Mouse (Mus musculus) ES-CJ7 (cell line): ENCODE data around the gene Pde8a.

ENCODE experiments used
- DNase-seq: peaks from one replicate; pipeline ENCODE4 v3.0.0; 2011; ENCODE audit warnings: low read depth, low spot score

The Pde8a gene

DNA sequence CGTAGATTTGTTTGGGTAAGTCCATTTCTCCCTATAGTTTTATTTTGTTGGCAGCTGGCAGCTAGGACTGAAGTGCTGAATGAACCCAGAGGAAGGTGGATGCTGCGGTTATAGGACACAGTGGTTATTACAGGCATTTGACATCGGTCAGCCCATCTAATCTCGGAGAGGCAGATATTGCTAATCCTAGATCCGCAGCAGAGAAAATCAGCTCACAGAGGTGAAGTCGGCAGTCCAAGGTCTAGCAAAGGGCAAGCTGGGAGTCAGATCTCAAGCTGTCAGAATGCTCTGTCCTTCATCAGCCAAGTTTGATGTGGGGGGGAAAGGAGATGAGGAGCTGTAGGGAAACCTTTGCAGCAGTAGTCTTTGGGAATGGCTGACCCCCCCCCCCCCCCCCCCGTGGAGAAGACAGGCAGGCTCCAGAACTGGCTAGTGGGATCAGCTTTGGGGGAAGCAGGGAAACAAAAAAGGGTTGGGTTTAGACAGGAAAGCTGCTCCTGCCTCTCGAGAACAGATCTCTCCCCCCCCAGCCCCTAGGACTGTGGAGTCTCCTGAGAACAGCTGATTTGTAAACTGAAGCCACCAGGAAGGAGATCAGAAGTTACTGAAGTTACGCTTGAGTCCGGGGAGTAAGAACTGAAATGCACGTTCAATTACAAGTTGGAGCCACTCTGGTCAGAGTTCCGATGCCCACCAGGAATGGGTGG, 3.3 kb upstream of the Pde8a start:
- DNase-seq: peak; percentile 49

DNA sequence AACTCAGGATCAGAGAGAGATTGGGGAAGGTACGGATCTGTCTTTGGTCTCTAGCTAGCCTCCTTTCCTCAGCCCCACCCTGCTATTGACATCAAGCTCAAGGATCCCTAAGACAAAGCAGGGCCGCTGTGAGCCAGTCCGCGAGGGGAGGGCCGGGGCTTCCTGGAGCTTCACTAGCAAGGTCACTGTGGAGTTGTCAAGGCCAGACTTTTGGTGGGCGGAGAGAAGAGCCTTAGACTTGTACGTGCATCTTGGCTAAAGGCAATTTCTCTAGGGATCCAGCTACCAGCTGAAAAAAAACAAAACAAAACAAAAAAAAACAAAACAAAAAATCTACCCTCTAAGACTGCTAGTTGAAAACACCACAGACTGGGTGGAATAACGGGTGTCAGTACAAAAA, 1.6 kb upstream of the Pde8a start:
- DNase-seq: peak; percentile 97

DNA sequence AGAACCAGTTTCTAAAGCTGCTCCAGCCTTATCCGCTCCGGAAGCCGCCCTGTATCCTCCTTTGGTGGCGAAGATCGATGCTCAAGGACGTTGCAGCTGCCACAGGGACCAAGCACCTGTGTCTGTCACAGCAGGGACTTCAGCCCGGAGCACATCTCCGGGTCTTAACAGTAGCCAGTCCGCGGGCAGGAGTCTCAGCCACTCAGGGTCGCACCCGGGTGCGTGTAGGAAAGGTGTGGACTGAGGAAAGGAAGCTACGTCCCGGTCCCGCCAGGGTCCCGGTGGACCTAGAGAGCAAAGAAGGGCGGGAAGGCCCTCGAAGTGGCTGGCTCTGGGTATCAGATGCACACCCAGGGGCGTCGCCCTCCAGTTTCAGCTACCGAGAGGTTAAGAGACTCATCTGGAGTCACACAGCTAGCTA, 1.1 kb upstream of the Pde8a start:
- DNase-seq: peak; percentile 88

DNA sequence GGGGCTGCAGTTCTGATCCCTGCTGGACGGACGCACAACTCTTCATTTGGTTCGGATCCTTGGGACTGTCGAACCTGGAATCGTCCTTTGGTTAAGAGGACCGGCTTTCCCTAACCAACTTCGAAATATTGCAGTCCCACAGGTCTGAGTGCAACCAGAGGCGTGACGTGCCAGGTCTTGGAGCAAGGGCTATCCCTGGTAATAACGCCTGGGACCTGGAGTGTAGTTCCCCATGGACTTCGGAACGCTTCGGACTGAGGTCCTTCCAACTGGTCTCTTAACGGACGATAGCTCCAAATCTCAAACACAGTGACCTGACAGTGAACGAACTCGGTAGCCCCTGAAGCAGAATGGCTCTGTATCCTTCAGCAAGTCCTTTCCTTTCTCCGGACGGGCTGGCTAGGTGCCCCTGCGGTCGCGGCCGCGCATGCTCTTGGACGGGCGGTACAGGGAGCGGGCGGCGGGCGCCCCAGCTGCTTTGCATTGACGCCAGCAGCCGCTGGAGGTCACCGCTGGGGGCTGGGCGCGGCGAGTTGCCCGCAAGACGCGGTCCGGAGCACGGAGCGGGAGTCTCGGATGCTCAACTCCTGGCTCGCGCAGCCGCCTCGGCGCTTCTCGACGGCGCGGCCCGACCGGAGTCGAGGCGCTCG, 574 bp upstream of the Pde8a start:
- peak; percentile 91 for DNase-seq

DNA sequence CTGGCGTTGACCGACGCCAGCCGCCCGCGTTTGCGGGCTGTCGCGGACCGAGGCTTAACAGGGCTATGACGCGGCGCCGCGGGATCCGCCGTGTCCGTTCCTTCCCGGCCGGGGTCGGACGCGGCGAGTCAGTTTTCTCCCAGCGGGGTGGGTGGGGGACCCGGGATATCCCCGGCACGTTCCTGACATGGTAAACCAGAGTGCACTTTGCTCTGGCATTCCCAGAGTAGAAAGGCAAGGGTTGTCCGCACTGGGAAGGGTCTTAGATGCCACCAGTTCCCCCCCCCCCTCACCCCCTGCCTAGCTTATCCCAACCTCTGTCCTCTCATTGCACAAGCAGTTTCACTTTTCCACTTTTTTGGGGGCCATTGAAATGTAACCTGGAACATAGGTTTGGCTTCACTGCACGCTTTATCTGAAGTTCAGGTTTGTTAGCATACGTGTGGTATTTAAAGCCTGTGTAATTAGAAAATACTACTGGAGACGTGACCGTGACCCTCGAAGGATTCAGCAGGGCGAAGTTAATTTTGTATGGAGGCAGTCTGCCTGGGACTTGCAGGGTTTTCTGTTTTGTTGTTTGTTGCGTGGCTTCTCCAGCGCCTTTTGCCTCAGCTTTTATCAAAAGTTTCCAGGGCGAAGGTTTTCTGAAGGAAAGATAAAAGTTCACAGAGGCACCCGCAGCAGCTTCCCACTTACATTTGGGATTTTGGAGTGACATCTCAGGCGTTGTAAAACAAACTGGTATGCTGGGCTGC, 934 bp downstream of the Pde8a start:
- DNase-seq: no peak

DNA sequence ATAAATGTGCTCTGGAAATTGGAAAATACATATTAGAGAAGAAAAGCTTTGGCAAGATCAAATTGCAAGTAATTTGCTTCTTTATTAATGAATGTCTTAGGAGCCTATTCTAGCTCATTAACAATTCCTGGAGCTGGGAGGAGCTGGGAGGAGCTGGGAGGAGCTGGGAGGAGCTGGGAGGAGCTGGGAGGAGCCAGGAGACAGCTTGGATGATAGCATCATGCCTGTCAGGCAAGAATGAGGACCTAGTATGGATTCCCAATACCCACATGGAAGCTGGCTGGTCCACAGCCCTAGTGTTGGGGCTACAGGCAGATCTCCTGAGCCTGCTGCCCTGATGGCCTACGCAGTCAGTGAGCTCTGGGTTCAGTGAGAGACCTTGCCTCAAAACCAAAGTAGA, 2.6 kb downstream of the Pde8a start:
- no peak for DNase-seq

DNA sequence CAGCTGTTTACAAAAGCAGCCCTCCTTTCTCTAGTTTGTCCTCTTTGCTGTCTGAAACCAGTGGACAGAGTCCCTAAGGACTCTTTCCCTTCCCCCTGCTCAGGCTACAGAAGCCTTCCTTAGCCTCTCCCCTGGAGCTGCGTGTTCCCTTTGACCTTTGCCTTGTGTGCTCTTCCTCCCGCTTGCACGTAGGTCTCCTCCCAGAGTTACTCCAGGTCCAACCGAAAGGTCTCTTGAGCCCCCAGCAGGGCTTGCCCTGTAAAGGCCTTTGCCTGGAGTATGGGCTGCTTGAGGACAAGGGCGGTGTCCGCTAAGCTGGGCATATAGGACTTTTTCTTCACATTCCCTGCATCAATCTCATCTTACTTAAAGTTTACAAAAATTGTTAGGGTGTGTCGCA, 5.9 kb downstream of the Pde8a start:
- no peak for DNase-seq

DNA sequence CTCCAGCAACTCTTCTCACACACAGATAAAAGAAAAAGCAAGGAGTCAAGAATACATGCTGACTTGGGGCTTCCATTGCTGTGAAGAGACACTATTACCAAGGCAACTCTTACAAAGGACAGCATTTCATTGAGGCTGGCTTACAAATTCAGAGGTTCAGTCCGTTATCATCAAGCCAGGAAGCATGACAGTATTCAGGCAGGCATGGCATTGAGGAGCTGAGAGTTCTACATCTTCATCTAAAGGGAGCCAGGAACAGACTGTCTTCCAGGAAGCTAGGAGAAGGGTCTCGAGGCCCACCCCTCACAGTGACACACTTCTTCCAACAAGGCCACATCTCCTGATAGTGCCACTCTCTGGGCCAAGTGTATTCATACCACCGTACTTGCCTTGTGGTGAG, 7.0 kb downstream of the Pde8a start:
- DNase-seq: no peak

DNA sequence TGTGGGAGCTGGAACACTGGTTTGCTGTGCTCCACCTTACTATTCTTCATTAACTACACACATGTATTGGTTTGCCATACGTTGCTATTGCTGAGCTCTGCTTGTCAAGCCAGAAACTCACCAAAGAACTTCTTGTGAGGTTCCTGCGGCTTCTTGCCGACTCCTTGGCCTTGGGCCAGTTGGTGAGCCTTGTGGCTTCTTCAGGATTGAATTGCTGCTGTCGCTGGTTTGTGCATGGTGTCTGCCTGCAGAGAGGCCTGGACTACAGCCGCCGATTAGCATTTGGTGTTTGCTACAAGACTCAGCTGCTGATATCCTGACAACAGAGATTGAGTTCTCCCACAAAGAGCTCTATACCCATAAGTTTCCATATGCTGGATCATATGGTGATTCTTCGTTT, 10.9 kb downstream of the Pde8a start:
- DNase-seq: no peak

DNA sequence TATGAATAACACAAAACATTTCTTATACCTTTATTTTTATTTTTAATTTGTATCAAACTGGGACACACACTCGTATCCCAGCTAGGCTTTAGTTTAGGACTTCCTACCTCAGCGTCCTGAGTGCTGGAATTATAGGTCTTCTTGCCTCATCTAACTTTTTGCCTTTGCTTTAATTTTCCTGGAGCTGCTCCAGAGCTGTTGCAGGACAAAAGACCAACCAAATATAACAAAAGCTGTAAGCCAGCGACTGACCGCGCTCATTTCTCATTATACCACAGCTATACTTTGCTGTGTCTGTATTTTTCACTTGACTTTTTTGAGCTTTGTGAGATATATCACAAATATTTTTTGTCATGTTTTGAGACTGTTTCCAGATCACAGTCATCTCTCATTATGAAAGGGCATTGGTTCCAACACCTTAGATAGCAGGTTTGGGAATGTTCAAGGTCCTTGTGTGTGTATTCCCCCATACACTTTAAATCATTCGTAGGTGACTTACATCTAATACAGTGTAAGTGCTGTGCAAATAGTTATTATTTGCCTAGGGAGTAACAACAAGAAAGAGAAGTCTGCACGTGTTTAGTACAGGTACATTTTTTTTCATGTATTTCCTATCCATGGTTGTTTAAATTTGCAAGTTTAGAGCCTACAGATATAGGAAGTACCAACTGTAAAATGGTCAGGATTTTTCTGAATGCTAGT, 16.8 kb downstream of the Pde8a start:
- DNase-seq: no peak

DNA sequence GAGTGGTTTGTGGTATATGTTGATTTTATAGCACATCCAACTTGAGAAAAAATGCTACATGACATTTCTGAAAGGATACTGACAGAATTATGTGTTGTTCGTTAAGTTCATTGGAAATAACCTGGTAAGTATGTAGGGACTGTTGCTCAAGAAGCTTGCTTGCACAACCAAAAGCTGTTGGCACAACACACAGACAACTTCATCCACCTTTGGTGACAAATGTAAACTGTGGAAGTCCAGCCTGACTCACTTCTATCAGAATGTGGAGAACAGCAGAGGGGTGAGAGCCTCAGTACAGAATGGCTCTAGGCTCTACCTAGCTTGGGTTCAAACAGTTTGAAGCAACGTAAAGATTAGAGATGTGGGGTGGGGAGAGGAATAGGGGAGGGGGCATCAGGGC, 19.3 kb downstream of the Pde8a start:
- DNase-seq: no peak

DNA sequence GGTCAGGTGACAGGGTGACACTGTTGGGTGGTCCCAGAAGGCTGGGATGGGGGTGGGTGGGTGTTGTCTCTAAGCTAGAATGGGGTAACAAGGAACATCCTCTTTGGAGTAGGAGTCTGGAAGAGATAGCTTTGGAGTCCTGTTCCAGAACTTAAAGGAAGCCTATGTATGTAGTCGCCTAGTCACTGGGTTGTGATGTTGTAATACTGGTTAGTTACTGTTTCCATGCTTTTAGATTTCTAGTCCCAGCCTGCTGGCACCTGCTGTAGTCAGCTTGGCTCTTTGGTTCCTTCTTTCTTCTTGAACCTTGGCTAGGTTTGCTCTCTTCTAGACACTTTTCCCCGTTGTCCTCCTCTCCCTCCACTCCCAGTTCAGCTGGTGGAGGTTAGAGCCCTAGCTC, 21.7 kb downstream of the Pde8a start:
- DNase-seq: no peak

DNA sequence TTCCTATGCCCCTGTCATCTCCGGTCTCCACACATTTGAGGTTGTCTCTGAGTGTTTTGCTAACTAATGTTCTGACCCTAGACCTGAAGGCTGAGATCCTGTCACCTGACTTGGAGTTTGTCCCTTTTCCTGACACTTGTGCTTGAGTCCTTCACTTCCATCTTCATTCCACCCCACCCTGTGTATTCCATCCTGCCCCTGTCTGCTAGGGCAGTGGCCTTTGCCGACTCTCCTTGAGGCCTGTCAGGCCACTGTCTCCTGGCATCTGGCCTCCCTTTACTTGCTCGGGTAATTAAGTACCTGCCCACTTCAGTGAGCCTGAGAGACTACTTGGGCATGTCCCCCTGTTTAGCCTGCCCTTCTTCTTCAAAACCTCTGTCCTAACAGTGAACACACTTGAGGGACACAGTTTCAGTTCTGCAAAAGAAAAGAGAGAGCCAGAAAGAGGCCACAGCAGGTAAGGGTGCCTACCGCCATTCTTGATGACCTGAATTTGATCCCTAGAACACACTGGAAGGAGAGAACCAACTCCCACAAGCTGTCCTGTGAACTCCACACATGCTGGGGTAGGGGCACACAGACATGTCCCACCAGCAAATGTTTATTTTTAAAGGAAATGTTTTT, 22.3 kb downstream of the Pde8a start:
- DNase-seq: no peak

DNA sequence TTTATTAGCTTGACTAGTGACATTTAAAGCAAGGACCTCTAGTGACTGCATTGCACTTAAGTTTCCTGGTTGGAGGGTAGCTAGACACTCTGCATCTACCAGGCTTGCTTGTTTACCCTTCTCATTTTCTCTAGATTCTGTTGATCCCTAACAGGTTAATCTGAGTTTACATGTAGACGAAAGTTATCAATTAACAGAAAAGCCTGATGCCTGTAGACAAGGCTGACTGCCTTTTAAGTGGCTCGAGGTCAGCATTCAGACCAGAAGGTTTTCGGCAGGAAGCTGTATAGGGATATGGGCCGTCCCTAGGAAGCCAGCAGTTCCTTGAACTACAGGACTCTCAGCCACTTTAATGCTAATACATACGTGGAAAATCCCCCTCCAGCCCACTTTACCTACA, 30.0 kb downstream of the Pde8a start:
- no peak for DNase-seq

DNA sequence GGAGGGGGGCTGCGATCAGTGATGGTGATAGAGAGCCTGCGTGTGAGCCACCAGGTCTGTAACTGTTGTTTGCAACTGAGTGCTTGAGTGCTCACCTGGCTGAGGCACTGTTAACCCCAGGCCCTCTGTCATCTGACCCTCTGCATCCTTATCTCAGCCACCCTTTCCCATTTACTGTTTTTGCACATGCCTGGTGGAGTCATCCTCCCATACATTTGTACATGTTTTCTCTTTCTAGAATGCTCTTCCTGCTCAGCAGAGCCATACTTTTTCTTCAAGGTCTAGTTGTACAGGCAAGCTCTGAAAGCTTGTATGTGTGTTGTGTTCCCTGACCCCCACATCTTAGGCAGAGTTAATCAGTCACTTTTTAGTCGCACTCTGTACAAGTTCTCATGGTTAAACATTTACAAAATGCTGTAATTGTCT, 36.5 kb downstream of the Pde8a start:
- DNase-seq: no peak

DNA sequence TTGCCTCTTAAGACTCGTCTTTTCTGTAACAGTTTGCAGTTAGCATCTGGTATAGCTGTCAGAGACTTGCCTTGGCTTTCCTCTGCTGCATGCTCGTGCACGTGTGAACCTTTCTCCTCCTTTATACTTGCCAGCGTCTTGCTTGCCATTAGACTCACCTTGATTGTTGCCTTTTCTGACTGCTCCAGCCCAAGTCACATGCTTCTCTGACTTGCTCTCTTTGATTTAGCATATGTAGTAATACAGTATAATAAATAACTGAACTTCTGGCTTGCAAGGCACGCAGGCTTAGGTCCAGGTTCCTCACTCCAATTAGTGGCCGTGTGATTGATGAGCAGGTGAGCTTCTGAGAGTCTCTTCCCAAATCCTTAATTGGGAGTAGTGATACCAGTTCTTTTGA, 37.2 kb downstream of the Pde8a start:
- DNase-seq: no peak

DNA sequence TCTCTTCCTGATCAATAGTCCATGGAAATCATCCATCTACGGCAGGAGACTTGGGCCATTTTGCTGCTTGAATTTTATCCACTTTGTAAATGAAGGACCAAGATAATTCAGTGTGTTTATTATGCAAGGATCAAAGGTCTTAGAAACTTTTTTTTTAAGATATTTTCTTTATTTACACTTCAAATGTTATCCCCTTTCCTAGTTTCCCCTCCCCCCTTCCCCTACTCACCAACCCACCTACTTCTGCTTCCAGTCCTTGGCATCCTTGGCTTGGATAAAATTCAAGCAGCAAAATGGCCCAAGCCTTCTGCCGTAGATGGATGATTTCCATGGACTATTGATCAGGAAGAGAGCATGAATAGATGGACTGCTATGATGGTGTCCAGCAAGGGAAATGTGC, 38.1 kb downstream of the Pde8a start:
- DNase-seq: no peak

DNA sequence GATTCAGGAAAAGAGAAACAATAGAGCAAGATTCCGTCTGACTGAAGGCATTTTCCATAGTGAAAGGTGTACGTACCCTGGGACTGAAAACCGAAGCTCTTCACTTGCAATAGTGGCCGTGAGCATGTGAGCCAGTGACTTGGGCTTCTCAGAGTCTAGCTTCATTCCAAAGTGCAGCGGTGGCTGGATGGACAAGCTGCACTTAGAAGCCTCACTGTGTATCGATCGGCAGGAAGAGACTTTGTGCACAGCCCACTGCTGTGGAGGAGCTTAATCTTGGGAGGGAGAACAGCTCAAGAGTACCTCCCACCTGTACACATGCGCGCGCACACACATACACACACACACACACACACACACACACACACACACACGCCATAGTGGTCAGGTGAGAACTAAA, 39.9 kb downstream of the Pde8a start:
- no peak for DNase-seq

DNA sequence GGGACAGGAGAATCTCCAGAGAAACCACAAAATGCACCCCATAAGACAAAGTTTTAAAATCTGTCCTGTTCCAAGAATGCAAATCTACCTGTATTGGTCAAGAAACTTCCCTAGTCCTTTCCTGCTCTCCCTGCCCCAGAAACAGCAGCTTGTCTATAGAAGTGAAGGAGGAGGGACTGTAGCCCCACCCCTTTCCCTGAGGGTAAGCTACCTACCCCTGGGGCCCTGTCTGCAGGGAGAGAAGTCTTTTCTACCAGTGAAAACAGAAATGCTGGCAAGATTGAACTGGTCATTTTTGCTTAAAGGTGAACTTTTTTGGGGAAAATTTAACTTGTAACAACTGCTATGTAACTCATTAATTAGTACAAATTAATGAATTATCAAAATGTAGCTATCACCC, 41.2 kb downstream of the Pde8a start:
- DNase-seq: no peak

DNA sequence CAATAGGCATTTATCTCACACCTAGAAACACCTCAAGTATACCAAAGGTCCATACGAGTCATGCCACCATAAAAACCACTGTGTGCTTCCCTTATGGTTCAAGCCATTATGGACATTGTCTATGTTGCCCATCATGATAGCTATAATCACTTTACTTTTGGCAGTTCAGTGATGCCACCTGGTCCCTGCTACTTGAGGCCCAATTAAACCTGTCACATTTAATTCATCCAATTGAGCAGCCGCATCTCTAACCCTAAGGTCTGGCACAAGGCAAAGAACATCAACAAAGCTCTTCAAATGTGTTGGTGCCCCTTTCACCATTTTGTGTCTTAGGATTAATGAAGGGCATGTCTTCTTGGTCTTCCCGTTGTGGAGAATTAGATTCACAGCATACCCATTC, 42.1 kb downstream of the Pde8a start:
- no peak for DNase-seq

DNA sequence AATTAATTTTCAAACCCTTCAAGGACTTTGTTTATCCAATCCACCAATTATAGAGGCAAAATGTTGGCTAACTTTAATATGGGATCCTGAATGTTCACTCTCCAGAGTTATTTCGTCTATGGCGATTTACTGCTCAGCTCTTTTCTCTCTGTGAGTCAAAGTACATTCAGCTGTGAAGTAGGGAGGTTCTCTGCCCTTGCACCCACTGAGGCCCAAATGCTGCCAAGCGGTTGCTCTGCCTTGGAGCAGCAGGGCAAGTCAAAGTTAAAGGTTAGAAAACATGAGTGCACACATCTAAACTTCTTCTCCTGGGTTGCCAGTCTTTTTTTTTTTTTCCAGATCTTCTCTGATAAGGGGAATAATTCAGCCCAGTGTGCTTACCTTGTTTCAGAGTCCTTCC, 43.4 kb downstream of the Pde8a start:
- DNase-seq: no peak

DNA sequence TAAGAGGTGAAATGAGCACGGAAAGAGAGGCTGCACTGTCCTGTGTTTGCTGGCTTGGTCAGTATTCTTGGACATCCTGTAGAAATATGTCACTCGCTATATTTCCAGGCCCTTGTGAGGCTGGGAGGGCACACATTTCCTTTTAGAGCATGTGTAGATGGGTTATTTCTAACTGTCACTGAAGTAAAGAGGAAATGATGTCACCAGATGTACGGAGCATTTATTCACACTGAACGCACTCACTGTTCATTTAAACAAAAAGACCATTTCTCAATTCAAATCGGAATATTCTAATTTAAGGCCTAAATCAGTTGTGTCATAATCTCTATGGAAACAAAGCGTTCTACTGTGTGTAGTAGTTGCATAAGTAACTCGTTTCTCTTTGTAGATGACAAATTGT, 48.2 kb downstream of the Pde8a start:
- no peak for DNase-seq
